Mouse (Mus musculus) kidney, adult 2 months (tissue): Measurements from ENCODE around the gene Abhd11.

Source experiments
- CTCF ChIP-seq: fragments of 200-500 bp; conservative IDR thresholded peaks from 2 replicates; pipeline ENCODE4 v1.5.1; 2011; ENCODE audit warnings: low read depth, mild to moderate bottlenecking, control low read depth, low read length, moderate library complexity, mixed read lengths; ENCODE audit not compliant: insufficient read depth, insufficient read length
- POLR2A ChIP-seq: fragments of 200-500 bp; IDR thresholded peaks from one replicate; pipeline ENCODE4 v1.6.1; 2011; ENCODE audit warnings: low read depth, low read length, control low read depth

DNA sequence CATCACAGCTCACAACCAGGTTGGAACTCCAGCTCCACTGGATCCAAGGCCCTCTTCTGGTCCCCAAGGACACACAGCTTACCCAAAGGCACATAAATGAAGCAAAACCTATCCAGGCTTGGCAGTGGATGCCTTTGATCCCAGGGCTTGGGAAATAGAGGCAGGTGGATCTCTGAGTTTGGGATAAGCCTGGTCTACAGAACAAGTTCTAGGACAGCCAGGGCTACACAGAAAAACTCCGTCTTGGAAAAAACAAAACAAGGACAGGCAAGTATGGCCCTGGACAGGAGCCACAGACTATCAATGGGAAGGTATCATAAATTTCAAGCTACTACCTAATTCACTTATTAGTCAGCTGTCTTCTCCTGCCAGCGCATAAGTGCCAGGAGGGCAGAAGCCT lies 47.4 kb upstream of the Abhd11 start:
- no peak for TF ChIP-seq POLR2A
- TF ChIP-seq CTCF = no peak
